Mouse (Mus musculus) heart, embryonic 16.5 days (tissue): ENCODE measurements at regions not wholly inside any gene's neighbourhood (a gene's known extent, or its start where the extent isn't known, plus 50 kb on each side); places are given as distances from the start of the nearest gene placed in this dataset.

ENCODE experiments used
- ATAC-seq: fragments of 200-750 bp; cut with Nextera tagmentation; replicated peaks from 2 replicates; pipeline ENCODE4 v1.8.0; 2017; ENCODE audit warnings: moderate number of reproducible peaks; ENCODE audit not compliant: insufficient read depth, low FRiP score; ENCODE audit errors: extremely low read depth
- H3K27ac ChIP-seq: fragments of 300-500 bp; sonication (generic); 2 replicates; pipeline ENCODE4 v1.5.1; 2014; ENCODE audit warnings: mild to moderate bottlenecking, low read length, control low read depth, moderate library complexity
- H3K27me3 ChIP-seq: fragments of 300-500 bp; sonication (generic); 2 replicates; pipeline ENCODE4 v1.6.1; 2014; ENCODE audit warnings: low read length, mixed read lengths; ENCODE audit not compliant: control insufficient read depth, insufficient read depth
- H3K36me3 ChIP-seq: fragments of 300-500 bp; sonication (generic); 2 replicates; pipeline ENCODE4 v1.6.1; 2014; ENCODE audit not compliant: control insufficient read depth, insufficient read depth
- H3K4me1 ChIP-seq: fragments of 300-500 bp; sonication (generic); 2 replicates; pipeline ENCODE4 v1.6.1; 2014; ENCODE audit warnings: low read length, mixed read lengths; ENCODE audit not compliant: control insufficient read depth, insufficient read depth
- H3K4me2 ChIP-seq: fragments of 300-500 bp; sonication (generic); 2 replicates; pipeline ENCODE4 v1.6.1; 2014; ENCODE audit warnings: low read depth, mild to moderate bottlenecking, control low read depth, low read length
- H3K4me3 ChIP-seq: fragments of 300-500 bp; sonication (generic); 2 replicates; pipeline ENCODE4 v1.5.1; 2014; ENCODE audit warnings: mild to moderate bottlenecking, control low read depth, low read length
- H3K9ac ChIP-seq: fragments of 300-500 bp; sonication (generic); 2 replicates; pipeline ENCODE4 v1.6.1; 2014; ENCODE audit warnings: low read length, control low read depth
- H3K9me3 ChIP-seq: fragments of 300-500 bp; sonication (generic); replicated peaks from 2 replicates; pipeline ENCODE4 v1.6.1; 2016; ENCODE audit warnings: low read length; ENCODE audit not compliant: control insufficient read depth
- WGBS: fragments of 180-500 bp; shearing (Covaris S2); extraction: QIAGEN DNeasy Blood & Tissue Kit; methylation state at CpG from one replicate; pipeline ENCODE4 v1.1.7; 2014; 5-methylcytosine and 5-hydroxymethylcytosine counted together

- Histone ChIP-seq H3K9ac (no peak overlapping the region), H3K27me3 (peaks cover 3% of the 10 kb centered on the region; the same call in 1 of the 2 replicates), H3K27ac (no peak overlapping the region), H3K4me2 (no peak overlapping the region), H3K9me3 (no peaks in the 10 kb centered on the region), H3K4me3 (no peak overlapping the region), H3K36me3 (no peaks in the 10 kb centered on the region), H3K4me1 (peaks cover 14% of the 10 kb centered on the region)
- no peak for ATAC-seq
- 73% methylated on average over 5 of the region's 5 CpGs for WGBS
Measured at GRCm38 (mm10) chr19:53456681-53457080, 66.3 kb upstream of the Smndc1 start.

GRCm38 (mm10) chr19:53454571-53454970 is 64.2 kb upstream of the Smndc1 start:
- no peak overlapping the region for H3K4me2 ChIP-seq
- H3K9ac ChIP-seq: no peak overlapping the region
- H3K36me3 ChIP-seq: no peaks in the 10 kb centered on the region
- H3K27ac ChIP-seq: no peak overlapping the region
- 64% methylated on average over 4 of the region's 4 CpGs for WGBS
- peaks cover 16% of the 10 kb centered on the region for H3K4me1 ChIP-seq
- H3K9me3 ChIP-seq: no peaks in the 10 kb centered on the region
- no peak for ATAC-seq
- H3K4me3 ChIP-seq: no peak overlapping the region
- H3K27me3 ChIP-seq: peaks cover 3% of the 10 kb centered on the region; the same call in 1 of the 2 replicates

GRCm38 (mm10) chr19:53454059-53454458 is 63.7 kb upstream of the Smndc1 start:
- no peak overlapping the region for H3K27ac ChIP-seq

GRCm38 (mm10) chr19:53453317-53453947 is 63.1 kb upstream of the Smndc1 start:
- peaks cover 19% of the 10 kb centered on the region for H3K4me1 ChIP-seq
- no peak for ATAC-seq
- 78% methylated on average over 13 of the region's 13 CpGs for WGBS

More at GRCm38 (mm10) chr19:53454059-53454458, 63.7 kb upstream of the Smndc1 start:
- H3K36me3 ChIP-seq: no peaks in the 10 kb centered on the region
- no peaks in the 10 kb centered on the region for H3K9me3 ChIP-seq
- no peak overlapping the region for H3K4me3 ChIP-seq
- H3K9ac ChIP-seq: no peak overlapping the region
- H3K4me1 ChIP-seq: peaks cover 19% of the 10 kb centered on the region
- no peak overlapping the region for H3K4me2 ChIP-seq
- peaks cover 3% of the 10 kb centered on the region; the same call in 1 of the 2 replicates for H3K27me3 ChIP-seq
- no peak for ATAC-seq
- 71% methylated on average over 3 of the region's 3 CpGs for WGBS

GRCm38 (mm10) chr19:53452360-53452759 is 62.0 kb upstream of the Smndc1 start:
- Histone ChIP-seq H3K27me3 (no peaks in the 10 kb centered on the region), H3K9me3 (no peaks in the 10 kb centered on the region), H3K9ac (no peak overlapping the region), H3K4me1 (peaks cover 23% of the 10 kb centered on the region), H3K36me3 (no peaks in the 10 kb centered on the region), H3K4me3 (no peak overlapping the region), H3K4me2 (no peak overlapping the region), H3K27ac (no peak overlapping the region)
- WGBS: 32% methylated on average over 3 of the region's 3 CpGs
- peak; percentile 20; the same call in 1 of the 2 replicates for ATAC-seq

More at GRCm38 (mm10) chr19:53453317-53453947, 63.1 kb upstream of the Smndc1 start:
- no peak overlapping the region for H3K27ac ChIP-seq
- H3K9ac ChIP-seq: no peak overlapping the region
- H3K36me3 ChIP-seq: no peaks in the 10 kb centered on the region
- H3K9me3 ChIP-seq: no peaks in the 10 kb centered on the region
- no peak overlapping the region for H3K4me3 ChIP-seq
- H3K4me2 ChIP-seq: no peak overlapping the region
- no peaks in the 10 kb centered on the region for H3K27me3 ChIP-seq

- Histone ChIP-seq H3K36me3 (no peaks in the 10 kb centered on the region), H3K4me2 (no peak overlapping the region), H3K4me3 (no peak overlapping the region), H3K9ac (no peak overlapping the region), H3K4me1 (peaks cover 23% of the 10 kb centered on the region), H3K9me3 (no peaks in the 10 kb centered on the region), H3K27me3 (peaks cover under 1% of the 10 kb centered on the region; the same call in 1 of the 2 replicates), H3K27ac (no peak overlapping the region)
- 40% methylated on average over 13 of the region's 13 CpGs for WGBS
- ATAC-seq: 0 out of 2 replicates have a peak, but pooled peaks have one; percentile 16
Measured at GRCm38 (mm10) chr19:53451388-53451922, 61.1 kb upstream of the Smndc1 start.

GRCm38 (mm10) chr19:53450624-53451387 is 60.4 kb upstream of the Smndc1 start:
- H3K9ac ChIP-seq: no peak overlapping the region
- no peaks in the 10 kb centered on the region for H3K36me3 ChIP-seq
- H3K4me3 ChIP-seq: no peak overlapping the region
- WGBS: 66% methylated on average over 16 of the region's 17 CpGs
- H3K4me1 ChIP-seq: peaks cover 23% of the 10 kb centered on the region
- no peak for ATAC-seq
- no peak overlapping the region for H3K27ac ChIP-seq
- no peaks in the 10 kb centered on the region for H3K9me3 ChIP-seq
- peaks cover 4% of the 10 kb centered on the region; the same call in 1 of the 2 replicates for H3K27me3 ChIP-seq
- no peak overlapping the region for H3K4me2 ChIP-seq

GRCm38 (mm10) chr19:53449137-53449783 is 58.9 kb upstream of the Smndc1 start:
- no peak for ATAC-seq
- H3K9ac ChIP-seq: no peak overlapping the region
- no peak overlapping the region for H3K4me2 ChIP-seq
- peaks cover 4% of the 10 kb centered on the region; the same call in 1 of the 2 replicates for H3K27me3 ChIP-seq
- H3K36me3 ChIP-seq: no peaks in the 10 kb centered on the region
- H3K4me1 ChIP-seq: peaks cover 23% of the 10 kb centered on the region
- H3K9me3 ChIP-seq: no peaks in the 10 kb centered on the region
- WGBS: 84% methylated on average over 17 of the region's 17 CpGs
- no peak overlapping the region for H3K4me3 ChIP-seq
- H3K27ac ChIP-seq: no peak overlapping the region
